Mouse (Mus musculus): ENCODE results near the gene Arl8a. TPM values are rescaled to one million over a fixed set of nuclear protein-coding genes. Genes with fewer than 3 reads are reported as not detected.
A peak's percentile ranks its signal among the peaks of the same experiment; 100 is the strongest.
"Not testable (repeated sequence)": the region's sequence is repeated elsewhere in the genome, so short reads cannot be mapped to it uniquely, and the experiment has no call there.

The Arl8a gene
- 10 to 100 TPM; 52.5 to 56.3 TPM for total RNA-seq (2021)
- long read RNA-seq, experiment 1, transcript Arl8a-201 (7 exons, 1,713 nt) = major isoform, 31 of 51 reads
- long read RNA-seq, experiment 1, partial matches to known transcripts = 0 of 51 reads
- long read RNA-seq, experiment 1, other reads (novel, unspliced or antisense) = 19 of 51 reads
- long read RNA-seq, experiment 2, transcript Arl8a-201 (7 exons, 1,713 nt) = major isoform, 20 of 28 reads
- long read RNA-seq, experiment 2, partial matches to known transcripts = 1 of 28 reads
- long read RNA-seq, experiment 2, other reads (novel, unspliced or antisense) = 7 of 28 reads

- peak; percentile 94 to 95 for DNase-seq
These were observed at the start of gene Arl8a for GRCm38 (mm10) chr1:135146077-135146945. Gene Arl8a, plus strand, starts transcription at chr1:135146824.

DNA sequence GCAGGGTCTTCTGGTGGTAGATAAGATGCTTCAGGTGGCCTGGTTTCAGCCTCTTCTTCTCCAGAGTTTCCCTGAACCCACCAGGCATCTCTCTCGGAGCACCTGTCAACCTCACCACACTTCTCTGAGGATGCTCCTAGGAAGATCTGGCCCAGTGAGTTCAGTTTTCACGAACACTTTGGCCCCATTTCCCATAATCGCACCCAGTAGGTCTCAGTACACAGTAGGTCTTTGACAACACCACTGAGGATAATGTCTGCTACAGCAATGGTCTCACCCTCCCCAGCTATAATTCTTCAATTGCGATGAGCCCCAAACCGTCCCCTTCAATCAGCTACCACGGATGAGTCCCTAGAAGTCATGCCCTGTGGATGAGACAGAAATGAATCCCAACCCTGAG, 49.2 kb upstream of the Arl8a start:
- no peak for DNase-seq

DNA sequence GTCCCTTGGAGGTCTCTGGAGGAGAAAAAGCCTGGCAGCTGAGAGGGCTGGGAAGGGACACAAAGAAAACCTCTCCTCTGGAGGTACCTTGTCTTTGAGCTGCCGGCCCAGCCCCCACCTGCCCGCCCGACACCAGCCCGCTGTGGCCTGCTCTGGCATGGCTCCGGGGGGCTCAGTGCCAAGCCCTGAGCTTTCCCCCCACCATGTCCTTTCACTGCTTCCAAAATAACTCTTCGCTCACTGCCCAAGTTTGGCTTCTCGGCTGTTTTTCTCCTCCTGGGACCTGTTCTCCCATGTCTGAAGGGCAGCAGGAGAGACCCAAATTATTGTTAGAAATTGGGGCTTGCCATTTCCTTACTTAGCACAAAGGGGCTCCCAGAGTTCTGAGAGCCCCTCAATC, 48.2 kb upstream of the Arl8a start:
- DNase-seq = peak in 1 of 2 experiments; percentile 47

DNA sequence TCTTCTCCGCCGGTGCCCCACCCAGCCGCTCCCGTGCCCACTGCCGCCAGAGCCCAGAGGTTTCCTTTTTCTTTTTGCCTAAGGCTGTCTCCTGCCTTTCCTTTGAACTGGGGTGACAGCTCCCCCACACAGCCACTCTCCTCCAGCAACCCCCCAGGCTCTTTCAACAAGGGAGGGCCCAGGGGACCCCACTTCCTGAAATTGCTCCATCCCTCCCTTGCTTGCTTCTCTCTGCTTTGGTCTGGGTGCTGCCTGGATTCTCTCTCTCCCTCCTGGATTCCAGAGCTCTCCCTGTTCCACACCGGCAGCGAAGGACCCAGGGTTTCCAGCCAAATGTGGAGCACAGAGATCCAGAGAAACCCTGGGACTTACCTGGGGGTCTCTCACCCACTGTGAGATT, 46.2 kb upstream of the Arl8a start:
- no peak for DNase-seq

DNA sequence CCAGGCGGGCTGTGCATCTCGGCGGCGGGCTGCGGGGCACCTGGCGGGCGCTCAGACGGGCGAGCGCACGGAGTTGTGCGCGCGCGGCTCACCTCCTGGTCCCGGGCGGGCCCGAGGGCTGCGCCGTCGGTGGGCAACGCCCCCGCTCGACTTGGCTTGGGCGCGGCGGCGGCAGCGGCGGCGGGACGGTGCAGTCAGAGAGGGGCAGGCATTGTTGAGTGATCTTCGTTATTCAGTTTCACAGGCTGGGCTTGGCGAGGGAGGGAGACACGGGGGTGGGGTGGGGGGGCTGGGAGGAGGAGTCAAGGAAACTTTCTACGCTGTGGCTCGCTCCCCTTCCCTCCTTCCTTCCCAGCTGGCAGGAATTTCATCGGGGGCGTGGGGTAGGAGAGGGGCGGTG, 41.5 kb upstream of the Arl8a start, which contains the start of gene Lgr6:
Lgr6 (minus strand) TSS at position 153 of the 400 bp plus-strand sequence.
- peak in 1 of 2 experiments; percentile 25 for DNase-seq

- DNase-seq = peak; percentile 74 to 87
These were observed 40.7 kb upstream of the Arl8a start for GRCm38 (mm10) chr1:135105951-135106350.

- DNase-seq = peak; percentile 34 to 53
These were observed 38.0 kb upstream of the Arl8a start for GRCm38 (mm10) chr1:135108611-135109010.

DNA sequence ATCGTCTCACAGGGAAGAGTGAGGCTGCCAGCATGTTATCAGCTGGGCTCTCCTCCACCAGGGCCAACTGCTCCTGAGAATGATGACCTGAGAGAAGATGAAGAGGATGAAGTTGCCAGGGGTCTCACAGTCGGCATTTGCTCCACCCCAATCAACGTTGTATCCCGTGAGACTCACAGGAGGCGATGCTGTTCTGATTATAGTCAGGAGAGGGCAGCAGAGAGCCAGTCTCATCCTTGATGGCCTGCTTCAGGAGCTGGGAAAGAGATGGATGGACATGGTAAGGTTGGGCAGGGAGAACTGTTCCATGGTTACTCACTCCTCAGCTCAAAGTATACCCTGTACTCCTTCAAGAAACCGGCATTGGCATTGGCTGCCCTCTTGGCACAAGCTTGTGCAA, 36.5 kb upstream of the Arl8a start:
- DNase-seq = peak; percentile 68 to 79

DNA sequence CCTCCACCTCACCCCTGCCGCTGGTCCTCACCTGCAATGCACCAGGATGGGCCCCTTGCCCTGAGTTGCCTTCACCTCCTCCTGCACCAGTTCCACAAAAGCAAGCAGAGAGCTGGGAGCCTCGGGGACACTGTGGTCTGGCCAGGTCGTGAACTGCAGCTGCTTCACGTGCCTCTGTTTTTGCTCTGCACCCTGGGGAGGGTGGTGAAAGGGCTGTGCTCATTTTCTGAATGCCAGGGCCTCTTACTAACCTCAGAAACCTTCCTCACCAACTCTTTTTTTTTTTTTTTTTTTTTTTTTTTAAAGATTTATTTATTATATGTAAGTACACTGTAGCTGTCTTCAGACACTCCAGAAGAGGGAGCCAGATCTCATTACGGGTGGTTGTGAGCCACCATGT, 35.4 kb upstream of the Arl8a start:
- DNase-seq = not testable (repeated sequence)

- peak; percentile 32 to 48 for DNase-seq
These were observed 34.0 kb upstream of the Arl8a start for GRCm38 (mm10) chr1:135112661-135113060.

DNA sequence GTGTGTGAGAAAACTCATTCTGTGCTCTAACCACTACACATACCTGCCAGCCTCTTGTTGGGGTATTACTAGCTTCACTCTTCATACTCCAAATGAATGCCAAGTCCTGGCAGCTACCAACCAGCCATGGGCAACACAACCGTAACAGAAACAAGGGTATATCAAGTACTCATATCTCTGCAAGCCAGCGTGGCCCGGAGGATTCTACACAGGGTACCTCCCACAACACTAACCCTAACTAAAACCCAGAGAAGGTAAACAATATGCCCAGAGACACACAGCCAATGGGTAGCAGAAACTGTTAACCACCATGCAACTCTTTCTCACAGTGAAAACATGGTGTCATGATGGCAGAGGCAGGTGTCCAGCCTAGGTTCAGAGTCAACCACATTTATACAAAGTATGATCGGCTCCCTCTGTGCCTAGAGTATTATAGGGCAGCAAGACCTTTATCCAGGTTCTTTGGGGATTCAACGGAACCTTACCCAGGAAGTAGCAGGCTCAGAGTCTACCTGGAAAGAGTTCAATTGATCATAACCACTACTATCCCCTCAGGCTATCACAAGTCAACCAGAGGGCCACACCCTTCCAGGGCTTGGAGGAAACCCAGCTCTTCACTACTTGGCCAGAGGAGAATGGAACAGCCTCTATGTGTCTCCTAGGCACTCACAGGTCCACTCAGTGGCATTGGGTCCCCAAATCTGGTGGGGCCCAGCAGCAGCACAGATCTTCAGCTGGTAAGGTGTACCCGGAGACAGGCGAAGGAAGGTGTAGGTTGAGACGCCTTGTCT, 21.9 kb upstream of the Arl8a start:
- DNase-seq = no peak

- peak in 1 of 2 experiments; percentile 54 for DNase-seq
These were observed 20.6 kb upstream of the Arl8a start for GRCm38 (mm10) chr1:135125990-135126389.

DNA sequence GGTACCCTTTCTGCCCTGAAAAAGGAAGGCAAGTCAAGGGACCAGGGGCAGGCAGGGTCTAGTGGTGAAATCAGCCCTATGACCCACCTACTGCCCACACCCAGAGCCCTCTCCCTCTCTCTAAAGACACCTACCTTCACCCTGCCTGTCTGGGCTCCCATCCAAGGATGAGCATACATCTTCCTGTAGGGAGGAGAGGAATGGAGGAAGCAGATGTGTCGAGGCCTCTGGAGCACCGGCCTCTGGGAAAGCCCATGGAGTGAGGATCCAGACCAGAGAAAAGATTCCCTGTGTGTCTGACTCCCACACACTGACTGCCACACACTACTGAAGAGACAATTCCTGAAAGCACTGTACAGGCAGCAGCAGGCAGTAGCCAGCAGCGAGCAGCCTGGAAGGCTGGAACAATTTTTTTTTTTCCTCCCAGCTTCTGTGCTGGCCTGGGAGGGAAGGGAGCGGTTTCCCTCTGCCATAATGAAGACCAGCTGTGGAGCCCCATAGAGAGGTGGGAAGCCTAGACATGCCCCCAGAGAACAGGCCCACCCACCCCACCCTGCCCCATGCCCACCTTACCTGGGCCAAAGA, 20.1 kb upstream of the Arl8a start:
- peak in 1 of 2 experiments; percentile 32 for DNase-seq

DNA sequence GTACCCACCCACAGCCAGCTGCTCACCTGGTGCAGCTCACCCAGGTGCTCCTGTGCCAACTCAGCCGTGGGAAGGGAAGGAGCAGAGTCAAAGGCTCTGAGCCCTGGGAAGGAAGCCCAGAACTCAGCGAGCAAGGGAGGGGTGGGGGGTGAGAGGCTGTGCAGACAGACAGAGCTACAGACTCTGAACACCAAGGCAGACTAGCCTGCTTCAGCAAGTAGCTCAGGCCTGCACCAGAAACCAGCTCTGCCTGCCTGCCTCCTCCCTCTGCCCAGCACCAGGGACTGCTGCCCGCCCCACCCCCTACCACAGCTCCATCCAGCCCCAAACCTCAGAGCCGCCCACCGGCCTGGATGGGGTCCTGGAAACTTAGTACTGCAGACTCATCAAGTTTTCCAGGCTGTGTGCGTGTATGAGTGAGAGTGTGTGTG, 18.6 kb upstream of the Arl8a start:
- no peak for DNase-seq

DNA sequence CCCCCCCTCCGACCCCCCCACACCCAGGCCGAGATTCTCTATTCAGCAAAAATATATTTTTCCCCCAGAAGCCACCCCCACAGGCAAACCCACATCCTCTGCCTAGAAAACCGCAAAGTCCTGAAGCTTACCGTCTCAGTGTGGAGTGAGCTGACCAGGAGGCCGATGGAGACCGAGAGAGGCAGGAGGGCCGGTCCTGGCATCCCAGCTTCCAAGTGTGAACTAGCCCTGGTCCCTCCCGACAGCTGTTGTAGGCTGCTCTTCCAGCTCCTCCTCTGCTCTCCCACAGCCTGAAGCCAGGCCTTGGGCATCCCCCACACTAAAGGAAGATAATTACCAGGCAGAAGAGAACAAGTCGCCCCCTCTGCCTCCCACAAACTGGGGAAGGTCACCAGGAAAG, 17.6 kb upstream of the Arl8a start:
- no peak for DNase-seq

DNA sequence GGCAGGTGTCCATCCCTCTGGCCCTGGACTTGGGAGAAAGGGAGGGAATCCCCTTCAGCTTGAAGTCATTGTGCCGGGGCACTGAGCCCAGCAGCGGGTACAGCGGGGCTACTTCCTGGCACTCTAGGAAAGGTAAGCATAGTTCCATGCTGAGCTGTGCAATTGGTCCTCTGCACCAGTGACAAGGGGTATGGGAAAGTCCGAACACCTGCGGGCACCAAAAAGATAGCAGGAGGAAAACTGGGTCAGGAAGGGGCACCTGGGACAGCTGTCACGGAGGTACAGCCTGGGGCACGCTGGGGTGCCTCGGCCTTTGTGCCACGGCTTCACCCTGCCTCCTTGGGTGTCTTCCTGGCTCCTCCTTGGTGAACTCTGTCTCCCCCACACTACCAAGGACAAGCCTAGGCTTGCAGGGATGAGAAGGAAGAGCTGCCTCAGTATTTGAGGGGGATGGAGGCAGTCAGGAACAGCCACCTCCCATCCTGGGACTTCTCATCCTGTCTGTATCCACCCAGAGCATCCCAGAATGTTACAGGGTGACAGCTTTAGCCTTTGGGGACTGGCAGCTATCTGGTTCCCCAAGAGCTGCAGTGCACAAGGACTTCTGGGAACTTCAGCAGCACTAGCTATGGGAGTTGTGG, 17.0 kb upstream of the Arl8a start:
- no peak for DNase-seq

DNA sequence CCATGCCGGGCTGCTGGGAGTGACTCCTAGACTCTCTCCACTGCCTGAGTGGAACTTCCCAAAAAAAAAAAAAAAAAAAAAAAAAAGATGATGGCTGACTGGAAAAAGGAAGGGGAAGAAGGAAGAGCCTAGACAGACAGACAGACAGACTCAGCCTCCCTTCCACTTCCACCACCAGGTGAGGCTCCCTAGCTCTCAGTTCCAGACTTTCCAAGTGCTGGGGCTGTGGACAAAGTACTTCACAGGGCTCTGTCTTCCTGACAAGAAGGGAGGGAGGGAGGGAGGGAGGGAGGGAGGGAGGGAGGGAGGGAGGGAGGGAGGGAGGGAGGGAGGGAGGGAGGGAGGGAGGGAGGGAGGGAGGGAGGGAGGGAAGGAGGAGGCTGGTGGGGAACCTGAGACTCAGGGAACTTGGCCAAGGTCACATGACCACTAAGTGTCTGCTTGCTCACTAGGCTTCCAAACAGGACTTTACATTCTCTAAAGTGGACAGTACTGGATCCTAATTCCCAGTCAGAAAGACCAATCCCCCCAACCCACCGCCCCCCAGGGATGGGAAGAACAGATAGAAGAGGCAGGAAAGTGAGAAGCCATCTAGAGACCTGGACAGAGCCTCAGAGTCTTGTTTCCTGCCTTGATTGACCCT, 16.1 kb upstream of the Arl8a start:
- no peak for DNase-seq

- DNase-seq = peak; percentile 28 to 60
These were observed 15.6 kb upstream of the Arl8a start for GRCm38 (mm10) chr1:135131034-135131433.

GRCm38 (mm10) chr1:135131560-135131959, 15.1 kb upstream of the Arl8a start:
- DNase-seq = no peak

- DNase-seq = peak; percentile 78 to 88
These were observed 14.2 kb upstream of the Arl8a start, which contains the start of gene Ptpn7 for GRCm38 (mm10) chr1:135132473-135132872. Gene Ptpn7, plus strand, starts transcription at chr1:135132700.

GRCm38 (mm10) chr1:135132893-135133369, 13.7 kb upstream of the Arl8a start:
- no peak for DNase-seq

Measured in adrenal gland, postnatal 36 days (tissue).